Mouse (Mus musculus) neutrophil, adult 59 days (primary cell): Measurements from ENCODE around the gene Asb17. TPM values are rescaled to one million over a fixed set of nuclear protein-coding genes. Genes with fewer than 3 reads are reported as not detected.

ENCODE experiments used
- total RNA-seq, 2 experiments: library from RNA; stranded (reverse); gene quantifications; 1 replicate in 1 of 2; 2 replicates in 1 of 2; pipeline ENCODE4 v1.2.4; 2023

The Asb17 gene
- under 1 TPM in 1 of 2 experiments, not detected in 1; 0.40 TPM for total RNA-seq

GRCm38 (mm10) chr3:153844030-153844429, at the start of gene Asb17:
Asb17 (plus strand) TSS chr3:153844209.

Other genes with a start within 250 kb of the Asb17 start
- 1 to 10 TPM in 1 of 2 experiments, under 1 TPM in 1; 0.77 to 2.9 TPM for gene St6galnac3, start 119.0 kb upstream of the Asb17 start, total RNA-seq
- under 1 TPM; 0.24 to 0.40 TPM for gene Msh4, start 61.9 kb downstream of the Asb17 start, total RNA-seq
- 10 to 100 TPM; 25.1 to 27.2 TPM for gene Rabggtb, start 68.8 kb downstream of the Asb17 start, total RNA-seq
- gene Acadm, start 100.4 kb downstream of the Asb17 start, total RNA-seq: 10 to 100 TPM; 36.3 to 37.7 TPM
- not detected for gene Slc44a5, start 129.2 kb downstream of the Asb17 start, total RNA-seq